ENCODE assay signal across 9 mouse cellular contexts in genomic region chr1:24137133-24137532, GRCm38 (mm10). TPM values are rescaled to one million over a fixed set of nuclear protein-coding genes. Genes with fewer than 3 reads are reported as not detected.
DNase-seq lines count a peak whose midpoint lies in the region; ATAC-seq and TF ChIP-seq lines count a peak whose summit lies in the region.
"Had no signal": no experiment of that assay in that cellular context is flagged by ENCODE, and none has a peak within 500 bp of the region (broad histone marks: within the 10 kb centered on the region; RNA-seq: fewer than 3 reads in every experiment).

No protein-coding gene starts in this region.

- H3K36me3 ChIP-seq in liver, embryonic 12.5 days = no peaks in the 10 kb centered on the region
- H3K36me3 ChIP-seq in forebrain, embryonic 14.5 days (ENCODE audit: control insufficient read depth, insufficient read depth, low read length) = no peaks in the 10 kb centered on the region
- H3K36me3 ChIP-seq in kidney, adult 2 months (ENCODE audit: control insufficient read depth, insufficient read depth, low read length) = no peaks in the 10 kb centered on the region
- H3K36me3 ChIP-seq: embryonic facial prominence, embryonic 13.5 days had no signal

- H3K27ac ChIP-seq in liver, embryonic 12.5 days = no peak overlapping the region
- H3K27ac ChIP-seq in forebrain, embryonic 14.5 days (ENCODE audit: low read depth, low read length) = no peak overlapping the region
- no peak overlapping the region for H3K27ac ChIP-seq in kidney, adult 2 months (ENCODE audit: insufficient read depth, low read depth, low read length)
- H3K27ac ChIP-seq: embryonic facial prominence, embryonic 13.5 days had no signal

- H3K4me3 ChIP-seq in liver, embryonic 12.5 days = no peak overlapping the region
- no peak overlapping the region for H3K4me3 ChIP-seq in forebrain, embryonic 14.5 days (ENCODE audit: low read depth, low read length)
- no peak overlapping the region for H3K4me3 ChIP-seq in kidney, adult 2 months (ENCODE audit: insufficient read depth, low read depth, low read length)
- H3K4me3 ChIP-seq: embryonic facial prominence, embryonic 13.5 days had no signal

- no peak overlapping the region for H3K9ac ChIP-seq in liver, embryonic 12.5 days
- no peak overlapping the region for H3K9ac ChIP-seq in forebrain, embryonic 14.5 days (ENCODE audit: low read length)
- H3K9ac ChIP-seq: embryonic facial prominence, embryonic 13.5 days had no signal

- no peak for TF ChIP-seq POLR2A in kidney, adult 2 months (IDR thresholded peaks at IDR 0.05; ENCODE audit: low read depth, low read length)

- no peaks in the 10 kb centered on the region for H3K9me3 ChIP-seq in liver, embryonic 12.5 days (replicated peaks)
- H3K9me3 ChIP-seq in forebrain, embryonic 14.5 days (replicated peaks; ENCODE audit: control insufficient read depth, low read length) = no peaks in the 10 kb centered on the region
- H3K9me3 ChIP-seq: embryonic facial prominence, embryonic 13.5 days had no signal

- WGBS in liver, embryonic 12.5 days (ENCODE audit: insufficient replicate concordance) = 7% methylated on average over 3 of the region's 3 CpGs
- 8% methylated on average over 3 of the region's 3 CpGs for WGBS in forebrain, embryonic 14.5 days
- WGBS in kidney, adult 2 months = 5% methylated on average over 3 of the region's 3 CpGs

- TF ChIP-seq CTCF in kidney, adult 2 months (conservative IDR thresholded peaks at IDR 0.05; ENCODE audit: insufficient read depth, insufficient read length, low read depth, low read length) = peak; percentile 97

- DNase-seq in liver = peak; percentile 50
- DNase-seq in c-Kit-negative CD71-positive TER-119-positive erythroid progenitor cells, embryonic 14.5 days (ENCODE audit: low read depth, low spot score) = peak; percentile 1
- DNase-seq in forebrain, embryonic 14.5 days (ENCODE audit: low spot score) = peak; percentile 57
- DNase-seq in kidney, adult 2 months = peak; percentile 69
- DNase-seq in left cerebral cortex, postnatal 36 days (ENCODE audit: low spot score in 2 of 2) = peak; percentile 59 to 70
- DNase-seq in ovary, postnatal 14 days (ENCODE audit: low spot score) = peak; percentile 38
- peak; percentile 56 for DNase-seq in thymus, postnatal 4 days

- peaks cover 4% of the 10 kb centered on the region; the same call in 1 of the 2 replicates for H3K27me3 ChIP-seq in liver, embryonic 12.5 days (replicated peaks)
- no peaks in the 10 kb centered on the region for H3K27me3 ChIP-seq in forebrain, embryonic 14.5 days (replicated peaks; ENCODE audit: control insufficient read depth, insufficient read depth, low read length)
- no peaks in the 10 kb centered on the region for H3K27me3 ChIP-seq in kidney, adult 2 months (replicated peaks; ENCODE audit: control insufficient read depth, insufficient read depth, low read length)
- H3K27me3 ChIP-seq: embryonic facial prominence, embryonic 13.5 days had no signal

- H3K4me1 ChIP-seq in liver, embryonic 12.5 days = no peaks in the 10 kb centered on the region
- peaks cover 5% of the 10 kb centered on the region; the same call in 1 of the 2 replicates for H3K4me1 ChIP-seq in forebrain, embryonic 14.5 days (ENCODE audit: control insufficient read depth, insufficient read depth, low read length)
- no peaks in the 10 kb centered on the region for H3K4me1 ChIP-seq in kidney, adult 2 months (ENCODE audit: control insufficient read depth, insufficient read depth, low read length)
- H3K4me1 ChIP-seq: embryonic facial prominence, embryonic 13.5 days had no signal

- intact Hi-C loops in left cerebral cortex, postnatal 36 days (cut with DNase I) = loop anchor here (2.0 to 5.0 kb wide), 2 partner anchors 35 to 108 kb away; no protein-coding TSS in a partner anchor

- no peak overlapping the region for H3K4me2 ChIP-seq in liver, embryonic 12.5 days
- no peak overlapping the region for H3K4me2 ChIP-seq in forebrain, embryonic 14.5 days (ENCODE audit: low read length)
- H3K4me2 ChIP-seq: embryonic facial prominence, embryonic 13.5 days had no signal

- ATAC-seq in liver, embryonic 12.5 days = no peak
- peak; percentile 42; the same call in 1 of the 2 replicates for ATAC-seq in forebrain, embryonic 14.5 days

RNA-seq across cellular contexts. Expression of gene Fam135a, which starts 37.0 kb away (rescaled TPM):
- polyA plus RNA-seq in liver, embryonic 12.5 days (2016; fragmentation: Nextera tagmentation; extraction: Ambion mirVana) = 7.8 and 8.6 TPM in 2 replicates
- 28.6 and 30.5 TPM in 2 replicates for polyA plus RNA-seq in forebrain, embryonic 14.5 days (2014; fragmentation: Nextera tagmentation; extraction: Ambion mirVana)
- 6.4 and 7.0 TPM in 2 replicates for polyA plus RNA-seq in kidney, adult 2 months (2012; rRNA removed)
- total RNA-seq in left cerebral cortex, postnatal 36 days (2021) = 10 to 100 TPM; 28.8 to 29.9 TPM

RNA-seq across cellular contexts. Expression of gene Col9a1, which starts 40.3 kb away (rescaled TPM):
- polyA plus RNA-seq in liver, embryonic 12.5 days (2016; fragmentation: Nextera tagmentation; extraction: Ambion mirVana) = 0.53 and 0.70 TPM in 2 replicates
- polyA plus RNA-seq in forebrain, embryonic 14.5 days (2014; fragmentation: Nextera tagmentation; extraction: Ambion mirVana) = 0.57 and 0.73 TPM in 2 replicates
- polyA plus RNA-seq in kidney, adult 2 months (2012; rRNA removed) = not detected in 2 replicates
- under 1 TPM; 0.49 to 0.54 TPM for total RNA-seq in left cerebral cortex, postnatal 36 days (2021)

Comparison
In these comparisons a context has a peak if more than half of its experiments do, and no peak if none do; other contexts are left out.
1. DNase-seq: peak in every context shown above with its lines; median percentile 69 in kidney, adult 2 months; 64 in left cerebral cortex, postnatal 36 days; 57 in forebrain, embryonic 14.5 days; 56 in thymus, postnatal 4 days; 50 in liver; 38 in ovary, postnatal 14 days; 1 in c-Kit-negative CD71-positive TER-119-positive erythroid progenitor cells, embryonic 14.5 days.